Mouse (Mus musculus): ENCODE data around the gene 2510002D24Rik.

Gene 2510002D24Rik

DNA sequence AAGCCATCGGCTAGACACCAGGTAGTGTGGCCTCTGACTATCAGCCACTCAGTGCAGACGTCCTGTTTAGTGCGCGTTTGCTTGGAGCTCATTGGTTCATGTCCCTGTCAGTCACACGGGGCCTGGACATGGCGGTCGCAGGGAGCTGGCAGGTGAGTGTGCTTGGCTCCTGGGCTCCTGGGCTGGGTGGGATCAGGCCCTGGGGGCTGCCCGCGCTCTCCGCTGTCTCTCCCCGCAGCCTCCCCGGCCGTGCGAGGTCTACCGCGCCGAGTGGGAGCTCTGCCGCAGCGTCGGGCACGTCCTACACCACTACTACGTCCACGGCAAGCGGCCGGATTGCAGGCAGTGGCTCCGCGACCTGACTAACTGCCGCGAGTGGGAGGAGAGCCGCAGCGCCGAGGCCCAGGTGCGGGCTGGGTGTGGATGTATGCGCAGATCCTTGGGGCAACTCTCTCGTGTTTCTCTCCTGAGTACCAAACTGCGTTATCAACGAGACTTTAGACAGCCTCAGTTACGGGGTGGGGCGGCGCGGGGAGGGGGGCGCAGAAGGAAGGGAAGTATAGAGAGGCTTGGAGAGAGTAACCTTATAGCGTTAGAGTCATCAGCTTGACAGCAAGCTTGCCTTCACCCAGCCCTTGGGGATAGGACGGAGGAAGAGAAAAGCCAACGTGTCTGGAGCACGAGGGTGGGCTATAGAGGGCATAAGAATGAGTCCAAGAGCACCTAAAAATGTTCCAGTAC, at the start of gene 2510002D24Rik, which contains the start of gene Gm28539:
2510002D24Rik (plus strand) TSS at position 111 of the 741 bp plus-strand sequence.
Gm28539 (plus strand) TSS at position 117 of the 741 bp plus-strand sequence.
- DNase-seq (ENCODE audit: low spot score in 2 of 2), result peak; percentile 92 to 94

GRCm38 (mm10) chr16:18786652-18787051, 49.7 kb upstream of the 2510002D24Rik start:
- no peak for DNase-seq (ENCODE audit: low spot score in 2 of 2)

DNA sequence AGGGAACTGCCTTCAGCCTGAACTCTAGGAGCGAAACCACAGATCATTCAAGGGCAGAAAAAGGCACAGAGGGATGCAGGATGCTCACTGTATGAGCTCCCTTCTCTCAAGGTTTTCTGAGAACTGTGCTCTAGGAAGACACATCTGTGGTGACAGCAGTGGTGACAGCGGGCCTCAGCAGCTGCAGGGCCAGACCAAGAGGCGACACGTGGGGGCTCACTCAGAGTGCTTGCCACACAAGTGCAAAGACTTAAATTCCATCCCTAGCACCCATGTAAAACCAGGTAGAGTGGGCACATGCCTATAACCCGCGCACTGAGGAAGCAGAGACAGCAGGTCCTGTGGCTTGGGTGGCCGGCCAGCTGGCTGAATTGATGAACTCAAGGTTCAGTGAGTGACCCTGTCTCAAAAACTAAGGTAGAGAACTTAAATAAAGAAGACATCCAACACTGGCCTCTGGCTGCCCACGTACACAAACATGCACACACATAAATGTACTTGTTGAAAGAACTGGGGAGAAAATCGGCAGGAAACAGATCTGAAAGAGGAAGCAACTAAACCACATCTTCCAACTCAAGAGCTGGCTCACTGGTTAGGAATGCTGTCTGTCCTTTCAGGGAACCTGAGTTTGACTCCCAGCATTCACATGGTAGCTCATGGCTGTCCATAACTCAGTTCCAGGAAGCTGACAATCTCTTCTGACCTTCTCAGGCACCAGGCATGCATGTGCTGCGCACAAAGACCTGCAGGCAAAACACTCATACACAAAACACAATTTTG, 47.6 kb upstream of the 2510002D24Rik start:
- DNase-seq (ENCODE audit: low spot score in 2 of 2), result no peak

GRCm38 (mm10) chr16:18795223-18795899, 41.0 kb upstream of the 2510002D24Rik start:
- DNase-seq (ENCODE audit: low spot score in 2 of 2), result peak; percentile 20 to 29

GRCm38 (mm10) chr16:18796645-18797044, 39.7 kb upstream of the 2510002D24Rik start:
- DNase-seq (ENCODE audit: low spot score in 2 of 2), result no peak

DNA sequence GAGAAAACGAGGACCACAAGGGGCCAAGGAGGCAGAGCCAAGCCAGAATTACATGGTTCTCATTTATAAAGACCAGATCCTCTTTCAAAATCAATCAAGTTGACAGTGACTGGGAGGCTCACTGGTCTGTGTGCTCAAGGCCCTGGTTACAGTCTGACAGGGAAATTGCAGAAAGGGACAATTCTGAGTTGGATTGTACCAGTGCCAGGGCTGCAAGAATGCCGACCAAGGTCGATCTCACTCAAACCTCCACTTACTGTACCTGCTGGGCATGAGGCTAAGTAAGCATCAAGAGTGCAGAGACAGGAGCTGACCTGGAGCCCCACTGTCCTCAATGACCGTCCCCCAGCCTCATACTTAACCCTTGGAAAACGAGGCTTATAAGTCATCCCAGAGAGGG, 38.2 kb upstream of the 2510002D24Rik start:
- no peak for DNase-seq (ENCODE audit: low spot score in 2 of 2)

GRCm38 (mm10) chr16:18798841-18799240, 37.5 kb upstream of the 2510002D24Rik start:
- peak; percentile 44 to 64 for DNase-seq (ENCODE audit: low spot score in 2 of 2)

DNA sequence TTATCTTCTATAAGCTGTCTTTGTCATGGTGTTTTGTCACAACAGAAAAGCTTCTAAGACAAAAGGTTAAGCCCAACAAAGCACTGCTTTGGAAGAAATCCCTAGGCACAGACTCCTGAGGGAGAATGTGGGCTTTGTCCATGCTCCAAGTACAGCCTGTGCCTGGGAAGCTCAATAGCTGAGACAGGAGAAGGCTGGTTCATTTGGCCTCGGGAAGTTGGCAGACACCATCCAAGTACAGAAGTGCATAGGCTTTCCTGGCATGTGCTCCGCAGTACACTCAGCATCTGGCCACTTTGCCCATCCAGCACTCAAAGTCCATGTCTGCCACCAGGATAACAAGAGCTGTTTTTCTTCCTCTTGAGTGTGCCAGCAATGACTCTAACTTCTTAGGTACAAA, 30.6 kb upstream of the 2510002D24Rik start:
- no peak for DNase-seq (ENCODE audit: low spot score in 2 of 2)

GRCm38 (mm10) chr16:18809001-18809400, 27.4 kb upstream of the 2510002D24Rik start:
- DNase-seq (ENCODE audit: low spot score in 2 of 2), result no peak

DNA sequence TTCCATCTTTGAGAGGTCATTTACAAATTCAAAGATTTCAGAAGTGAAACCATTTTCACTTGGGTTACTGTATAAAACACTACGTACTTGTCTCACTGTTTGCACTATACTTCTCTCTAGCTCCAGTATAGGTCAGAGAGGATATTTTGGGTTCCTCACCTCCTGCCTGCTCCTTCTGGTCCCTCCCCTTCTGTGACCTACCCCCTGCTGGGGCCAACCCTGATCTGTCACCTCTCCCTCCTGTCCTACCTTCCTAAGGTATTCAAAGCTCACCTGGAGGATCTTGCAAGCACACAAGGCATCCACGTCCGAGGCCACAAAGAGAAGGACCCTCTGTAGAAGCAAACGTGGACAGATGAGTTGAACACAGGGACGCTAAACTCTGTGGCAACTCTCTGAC, 25.3 kb upstream of the 2510002D24Rik start:
- DNase-seq (ENCODE audit: low spot score in 2 of 2), result no peak

- DNase-seq (ENCODE audit: low spot score in 2 of 2), result peak; percentile 80 to 91
Measured at GRCm38 (mm10) chr16:18811468-18812384, 24.7 kb upstream of the 2510002D24Rik start, which contains the start of the genes Ufd1 and Cdc45. Ufd1 (plus strand) TSS chr16:18811779. Cdc45 (minus strand) TSS chr16:18811987.

GRCm38 (mm10) chr16:18812385-18812910, 23.9 kb upstream of the 2510002D24Rik start:
- DNase-seq (ENCODE audit: low spot score in 2 of 2), result no peak

DNA sequence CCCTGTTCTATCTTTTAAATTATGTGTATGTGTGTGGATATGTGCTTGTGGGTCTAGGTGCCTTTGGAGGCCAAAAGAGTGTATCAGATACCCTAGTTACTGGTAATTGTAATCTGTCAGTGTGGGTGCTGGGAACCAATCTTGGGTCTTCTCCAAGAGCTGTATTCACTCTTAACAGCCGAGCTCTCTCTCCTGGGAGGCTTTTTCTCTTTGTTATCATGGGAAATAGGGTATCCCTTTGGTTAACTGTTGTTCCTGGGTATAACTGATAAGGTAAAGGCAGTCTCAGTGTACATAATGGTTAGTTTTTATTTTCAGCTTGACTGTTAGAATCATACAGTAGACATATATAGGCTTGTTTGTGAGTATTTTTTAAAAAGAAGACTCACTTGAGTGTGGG, 14.0 kb upstream of the 2510002D24Rik start:
- DNase-seq (ENCODE audit: low spot score in 2 of 2), result no peak

GRCm38 (mm10) chr16:18822925-18823324, 13.5 kb upstream of the 2510002D24Rik start:
- DNase-seq (ENCODE audit: low spot score in 2 of 2), result peak; percentile 15 to 18

- DNase-seq (ENCODE audit: low spot score in 2 of 2), result no peak
Measured at GRCm38 (mm10) chr16:18828630-18829029, 7.7 kb upstream of the 2510002D24Rik start.

DNA sequence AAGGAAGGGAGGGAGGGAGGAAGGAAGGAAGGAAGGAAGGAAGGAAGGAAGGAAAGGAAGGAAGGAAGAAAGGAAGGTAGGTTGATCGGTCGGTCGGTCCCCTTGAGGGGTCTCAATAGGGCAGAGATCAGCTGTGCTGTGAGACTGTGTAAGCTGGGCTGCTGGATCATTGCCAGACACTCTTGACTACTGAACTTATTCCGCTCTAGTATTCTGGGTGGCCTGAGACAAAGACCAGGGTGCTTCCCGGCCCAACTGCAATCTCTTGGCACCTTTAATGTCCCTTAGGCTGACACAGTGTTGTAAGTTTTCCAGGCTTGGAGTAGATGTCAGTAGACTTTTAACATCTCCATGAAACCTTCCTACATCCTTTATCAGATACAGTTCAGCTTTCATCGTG, 7.3 kb upstream of the 2510002D24Rik start:
- no peak for DNase-seq (ENCODE audit: low spot score in 2 of 2)

DNA sequence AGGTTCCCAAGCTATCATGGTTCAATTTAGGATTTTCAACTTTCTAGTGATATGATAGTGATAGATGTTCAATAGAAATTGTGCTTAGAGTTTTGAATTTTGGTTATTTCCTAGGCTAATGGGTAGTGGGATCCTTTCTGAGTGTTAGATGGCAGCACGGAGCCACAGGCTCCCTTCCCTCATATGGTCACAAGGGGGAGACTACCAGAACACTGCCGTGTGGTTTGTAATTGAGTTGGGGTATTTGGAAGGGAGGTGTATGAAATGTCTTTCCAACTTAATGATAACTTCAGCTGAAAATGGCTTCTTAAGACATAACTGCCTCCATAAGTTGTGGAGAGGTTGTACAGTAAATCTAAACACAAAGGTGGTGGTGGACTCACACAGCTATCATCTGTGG, 2.9 kb upstream of the 2510002D24Rik start:
- no peak for DNase-seq (ENCODE audit: low spot score in 2 of 2)

DNA sequence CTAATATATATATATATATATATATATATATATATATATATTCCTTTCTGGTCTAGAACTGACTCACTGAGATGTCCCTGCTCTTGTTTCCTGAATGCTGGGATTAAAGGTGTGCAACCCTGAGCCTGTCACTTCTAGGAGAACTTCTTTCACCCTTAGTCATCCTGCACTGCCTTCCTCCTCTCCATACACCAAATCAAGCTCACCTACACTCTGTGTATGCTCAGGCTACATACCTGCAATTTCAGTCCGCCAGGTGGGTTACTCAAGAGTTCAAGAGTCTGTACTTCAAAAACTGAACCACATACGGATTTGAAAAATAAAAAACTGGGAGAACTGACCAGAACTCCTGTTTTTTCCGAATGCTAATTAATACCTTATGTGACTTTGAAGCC, 308 bp upstream of the 2510002D24Rik start:
- DNase-seq (ENCODE audit: low spot score in 2 of 2), result no peak

DNA sequence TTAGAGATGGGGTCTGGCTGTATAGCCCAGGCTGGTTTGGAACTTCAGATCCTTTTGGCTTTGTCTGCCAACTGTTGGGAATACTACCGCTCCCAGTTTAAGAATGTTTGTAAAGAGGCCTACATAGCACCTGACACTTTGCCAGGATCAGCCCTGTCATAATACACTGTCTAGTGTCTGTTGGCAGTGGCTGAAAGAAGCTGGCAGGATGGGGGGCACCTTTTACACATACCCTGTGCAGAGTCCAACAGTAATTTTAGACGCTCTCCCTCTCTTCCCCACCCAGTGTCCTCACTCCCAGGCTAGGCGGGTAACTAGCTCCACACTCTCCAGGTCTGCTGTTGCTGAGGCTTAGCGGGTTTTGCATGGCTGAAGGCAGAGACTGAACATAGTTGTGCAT, 2.0 kb downstream of the 2510002D24Rik start:
- DNase-seq (ENCODE audit: low spot score in 2 of 2), result no peak

DNA sequence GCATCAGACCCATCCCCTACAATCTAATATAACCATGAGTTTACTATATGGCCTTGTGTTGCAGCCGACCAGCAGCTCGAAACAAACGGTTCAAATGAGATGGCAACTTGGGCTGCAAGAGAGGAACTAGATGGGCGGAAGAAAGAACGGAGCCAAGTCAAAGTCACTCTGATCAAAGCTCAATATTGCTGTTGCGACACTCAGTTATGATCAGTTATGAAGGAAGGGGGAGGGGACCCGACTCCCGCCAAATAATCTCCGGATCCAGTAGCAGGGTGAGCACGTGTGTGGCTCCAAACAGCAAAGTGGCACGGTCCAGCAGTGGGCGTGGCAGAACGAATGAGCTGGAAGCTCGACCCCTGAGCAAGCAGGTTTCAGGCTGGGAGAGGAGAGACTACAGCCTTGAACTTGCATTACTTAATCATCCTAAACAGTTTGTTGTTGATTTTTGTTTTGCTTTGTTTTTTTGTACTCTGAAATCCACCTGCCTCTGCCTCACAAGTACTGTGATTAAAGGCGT, 10.0 kb downstream of the 2510002D24Rik start:
- DNase-seq (ENCODE audit: low spot score in 2 of 2), result no peak

Measured in right cerebral cortex, postnatal 36 days (tissue).